Mouse (Mus musculus) heart, embryonic 14.5 days (tissue): ENCODE measurements around the gene Armh3. TPM values are rescaled to one million over a fixed set of nuclear protein-coding genes. Genes with fewer than 3 reads are reported as not detected.

Experiments
- ATAC-seq: fragments of 200-750 bp; cut with Nextera tagmentation; 2 replicates; pipeline ENCODE4 v1.8.0; 2017; ENCODE audit warnings: low read depth, moderate TSS enrichment; ENCODE audit not compliant: insufficient number of reproducible peaks, insufficient read depth, low FRiP score
- H3K27ac ChIP-seq, 2 experiments: fragments of 200-500 bp in 1 of 2; fragments of 300-500 bp in 1 of 2; sonication (generic) in 1 of 2; replicated peaks in 1 of 2; 2 replicates each; pipeline ENCODE4 v1.5.1; 2012 to 2014; ENCODE audit warnings: low read depth in 2 of 2, low read length in 2 of 2, control low read depth in 1 of 2, mild to moderate bottlenecking in 1 of 2, mixed read lengths in 1 of 2; ENCODE audit not compliant: control insufficient read depth in 1 of 2, insufficient read depth in 1 of 2
- H3K27me3 ChIP-seq: fragments of 300-500 bp; sonication (generic); 2 replicates; pipeline ENCODE4 v1.6.1; 2014; ENCODE audit warnings: mild to moderate bottlenecking, low read length, control low read depth; ENCODE audit not compliant: control insufficient read depth, insufficient read depth
- H3K36me3 ChIP-seq: fragments of 300-500 bp; sonication (generic); 2 replicates; pipeline ENCODE4 v1.6.1; 2014; ENCODE audit warnings: mild to moderate bottlenecking, control low read depth, low read length, mixed read lengths; ENCODE audit not compliant: control insufficient read depth, insufficient read depth
- H3K4me1 ChIP-seq, 2 experiments: fragments of 200-500 bp in 1 of 2; fragments of 300-500 bp in 1 of 2; sonication (generic) in 1 of 2; 2 replicates each; pipeline ENCODE4 v1.6.1; 2012 to 2014; ENCODE audit warnings: low read length in 2 of 2, control low read depth in 1 of 2, mixed read lengths in 1 of 2; ENCODE audit not compliant: control insufficient read depth in 2 of 2, insufficient read depth in 2 of 2
- H3K4me2 ChIP-seq: fragments of 300-500 bp; sonication (generic); 2 replicates; pipeline ENCODE4 v1.6.1; 2014; ENCODE audit warnings: mild to moderate bottlenecking, low read length
- H3K4me3 ChIP-seq, 2 experiments: fragments of 200-500 bp in 1 of 2; fragments of 300-500 bp in 1 of 2; sonication (generic) in 1 of 2; 2 replicates each; pipeline ENCODE4 v1.5.1; 2012 to 2014; ENCODE audit warnings: low read length in 2 of 2, mild to moderate bottlenecking in 2 of 2, control low read depth in 1 of 2, low read depth in 1 of 2, moderate library complexity in 1 of 2; ENCODE audit not compliant: control insufficient read depth in 1 of 2, insufficient read depth in 1 of 2
- H3K9ac ChIP-seq: fragments of 300-500 bp; sonication (generic); 2 replicates; pipeline ENCODE4 v1.6.1; 2014; ENCODE audit warnings: mild to moderate bottlenecking, low read length
- H3K9me3 ChIP-seq: fragments of 300-500 bp; sonication (generic); 2 replicates; pipeline ENCODE4 v1.6.1; 2016; ENCODE audit warnings: low read length, control low read depth; ENCODE audit not compliant: control insufficient read depth
- WGBS: fragments of 180-500 bp; shearing (Covaris S2); extraction: QIAGEN DNeasy Blood & Tissue Kit; methylation state at CpG from one replicate; pipeline ENCODE4 v1.1.7; 2014; 5-methylcytosine and 5-hydroxymethylcytosine counted together
- polyA plus RNA-seq: library from polyadenylated mRNA; unstranded; fragments of >200 nt; fragmentation: Nextera tagmentation; extraction: Ambion mirVana; gene quantifications from 2 replicates; pipeline ENCODE4 v1.2.1, GENCODE M21; 2014

Gene Armh3
- polyA plus RNA-seq, 1 experiment from 2014 or later: 14.1 TPM

DNA sequence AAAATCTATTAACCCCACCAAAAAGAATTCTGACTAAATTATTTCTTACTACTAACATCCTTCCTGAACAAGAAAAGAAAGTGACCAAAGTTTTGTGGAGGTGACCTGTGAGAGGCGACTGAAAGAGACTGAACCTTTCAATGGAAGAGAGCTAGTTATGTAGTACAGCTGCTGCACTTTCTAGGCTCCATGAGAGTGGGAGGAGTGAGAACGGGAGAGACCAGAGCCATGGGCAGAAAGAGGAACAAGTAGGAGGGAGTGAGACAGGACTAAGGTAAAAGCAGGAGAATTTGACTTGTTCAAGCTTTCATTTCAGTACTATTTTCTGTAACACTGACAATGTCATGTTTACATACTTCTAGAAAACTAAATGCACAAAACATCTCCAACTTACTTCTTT lies 222.8 kb downstream of the Armh3 start:
- Histone ChIP-seq H3K4me2 (no peak overlapping the region), H3K27ac (no peak overlapping the region), H3K4me3 (no peak overlapping the region), H3K9me3 (no peaks in the 10 kb centered on the region), H3K36me3 (peaks cover 100% of the 10 kb centered on the region), H3K9ac (no peak overlapping the region), H3K4me1 (peaks cover 3 to 7% of the 10 kb centered on the region in 2 experiments), H3K27me3 (no peaks in the 10 kb centered on the region)
- 77% methylated on average over 2 of the region's 2 CpGs for WGBS
- ATAC-seq: no peak

DNA sequence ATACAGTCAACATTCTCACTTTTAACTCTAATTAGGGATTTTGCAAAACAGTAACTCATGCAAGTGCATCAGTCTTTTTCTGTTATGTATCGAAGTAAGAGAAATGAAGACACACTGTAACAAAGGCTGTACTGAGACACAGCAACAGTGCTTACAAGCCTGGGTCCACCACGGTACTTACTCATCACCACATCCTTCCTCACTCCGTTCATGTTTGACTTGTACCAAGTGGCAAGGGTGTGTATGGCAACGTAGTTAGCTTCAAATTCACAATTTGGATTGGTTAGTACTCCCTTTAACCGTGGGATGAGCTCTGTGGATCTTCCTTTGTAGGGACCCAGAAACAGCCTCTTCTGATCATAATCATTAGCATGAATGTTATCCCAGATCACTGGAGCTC lies 226.8 kb downstream of the Armh3 start:
- WGBS: 89% methylated on average over 5 of the region's 5 CpGs
- Histone ChIP-seq H3K36me3 (peaks cover 100% of the 10 kb centered on the region), H3K4me3 (no peak overlapping the region), H3K4me2 (no peak overlapping the region), H3K4me1 (no peaks in the 10 kb centered on the region), H3K27ac (no peak overlapping the region), H3K9me3 (no peaks in the 10 kb centered on the region), H3K27me3 (no peaks in the 10 kb centered on the region), H3K9ac (no peak overlapping the region)
- ATAC-seq: no peak

Other genes with a start within 250 kb of the Armh3 start
- gene Npm3, start 248.9 kb downstream of the Armh3 start, polyA plus RNA-seq: 9.8 and 10.2 TPM in 2 replicates
- gene Mgea5, start 214.7 kb downstream of the Armh3 start, polyA plus RNA-seq: 47.0 and 47.1 TPM in 2 replicates
- gene Kcnip2, start 182.4 kb downstream of the Armh3 start, polyA plus RNA-seq: 3.1 and 3.6 TPM in 2 replicates
- 3.3 and 4.0 TPM in 2 replicates for gene Hps6, start 5.0 kb upstream of the Armh3 start, polyA plus RNA-seq
- 24.6 and 26.4 TPM in 2 replicates for gene Pprc1, start 46.4 kb upstream of the Armh3 start, polyA plus RNA-seq
- gene Ldb1, start 46.7 kb upstream of the Armh3 start, polyA plus RNA-seq: 58.8 and 66.5 TPM in 2 replicates
- gene Nolc1, start 77.4 kb upstream of the Armh3 start, polyA plus RNA-seq: 36.5 and 37.1 TPM in 2 replicates
- gene Elovl3, start 133.4 kb upstream of the Armh3 start, polyA plus RNA-seq: not detected in 2 replicates
- 0.51 and 0.66 TPM in 2 replicates for gene Pitx3, start 149.8 kb upstream of the Armh3 start, polyA plus RNA-seq
- 43.5 and 45.0 TPM in 2 replicates for gene Gbf1, start 154.0 kb upstream of the Armh3 start, polyA plus RNA-seq